Mouse (Mus musculus) cortical plate, adult 2 months (tissue): ENCODE results near the gene Mrps5.

Experiments
- CTCF ChIP-seq: fragments of 200-500 bp; IDR thresholded peaks from 2 replicates; pipeline ENCODE4 v1.5.1; 2011; ENCODE audit warnings: mild to moderate bottlenecking, control low read depth, low read length; ENCODE audit not compliant: insufficient read depth; ENCODE audit errors: extremely low read depth
- POLR2A ChIP-seq: fragments of 200-500 bp; IDR thresholded peaks from 2 replicates; pipeline ENCODE4 v1.6.1; 2011; ENCODE audit warnings: mild to moderate bottlenecking, low read length, control low read depth; ENCODE audit not compliant: insufficient read depth; ENCODE audit errors: extremely low read depth

DNA sequence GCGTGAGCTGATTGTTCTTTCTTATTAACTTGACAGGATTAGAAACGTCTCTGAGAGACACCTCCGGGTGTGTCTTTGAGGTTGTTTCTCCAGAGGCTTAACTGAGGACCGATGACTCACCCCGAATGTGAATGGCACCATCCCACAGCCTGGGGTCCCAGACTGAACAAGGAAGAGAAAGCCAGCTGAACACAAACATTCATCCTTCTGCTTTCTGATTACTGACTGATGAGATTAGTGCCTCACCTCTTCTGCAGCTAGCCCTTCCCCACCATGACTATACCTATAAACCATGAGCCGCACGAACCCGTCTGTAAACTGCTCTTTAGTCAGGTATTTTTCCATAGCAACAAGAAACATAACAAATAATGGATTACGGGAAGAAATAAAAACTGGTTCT, 52.0 kb downstream of the Mrps5 start:
- TF ChIP-seq POLR2A (no peak), CTCF (no peak)
